Mouse (Mus musculus): ENCODE measurements at regions not wholly inside any gene's neighbourhood (a gene's known extent, or its start where the extent isn't known, plus 50 kb on each side); places are given as distances from the start of the nearest gene placed in this dataset.

GRCm38 (mm10) chr12:109390388-109390920, 62.2 kb upstream of the Dlk1 start:
- TF ChIP-seq CTCF (IDR thresholded peaks at IDR 0.05; ENCODE audit: low read depth) (no peak), EP300 (IDR thresholded peaks at IDR 0.05; ENCODE audit: low read depth) (no peak)

Measured in liver, postnatal 0 days (tissue).